Comparison of ENCODE assay signal across 9 mouse cellular contexts in genomic region chr11:18070586-18071306, GRCm38 (mm10).
A peak's percentile ranks its signal among the peaks of the same experiment; 100 is the strongest.
DNase-seq lines count a peak whose midpoint lies in the region.
"Had no signal": no experiment of that assay in that cellular context is flagged by ENCODE, and none has a peak within 500 bp of the region (broad histone marks: within the 10 kb centered on the region; RNA-seq: fewer than 3 reads in every experiment).

No protein-coding gene starts in this region.

- intact Hi-C loops in heart, postnatal 14 days (cut with DNase I): no loop called here

- DNase-seq in adrenal gland, adult (ENCODE audit: inconsistent age in 2 of 2, low spot score in 1 of 2): peak; percentile 53 to 73
- DNase-seq in adrenal gland, adult 18-20 months (ENCODE audit: low spot score in 2 of 2): no peak
- DNase-seq in layer of hippocampus, adult 9-11 months: peak; percentile 5
- no peak for DNase-seq in layer of hippocampus, adult 11-12 months (ENCODE audit: low spot score)
- DNase-seq in cerebellum, adult 11-12 months: peak; percentile 5
- DNase-seq in heart, postnatal 14 days: peak; percentile 24 to 43
- DNase-seq in layer of hippocampus, postnatal 10 days (ENCODE audit: low spot score in 2 of 2): no peak
- no peak for DNase-seq in kidney, adult 11 months
- DNase-seq: kidney, adult 8-10 months had no signal

Comparison
In these comparisons a context has a peak if more than half of its experiments do, and no peak if none do; other contexts are left out.
1. DNase-seq: peak in adrenal gland, adult (2 of 2), layer of hippocampus, adult 9-11 months (single experiment), cerebellum, adult 11-12 months (single experiment) and heart, postnatal 14 days (2 of 2); none in adrenal gland, adult 18-20 months (0 of 2), layer of hippocampus, adult 11-12 months (single experiment), layer of hippocampus, postnatal 10 days (0 of 2) and kidney, adult 11 months (single experiment).